Mouse (Mus musculus): Measurements from ENCODE around the gene Gm45799. TPM values are rescaled to one million over a fixed set of nuclear protein-coding genes. Genes with fewer than 3 reads are reported as not detected.

Gene Gm45799
- polyA plus RNA-seq, 1 experiment from 2014 or later: 15.5 TPM

DNA sequence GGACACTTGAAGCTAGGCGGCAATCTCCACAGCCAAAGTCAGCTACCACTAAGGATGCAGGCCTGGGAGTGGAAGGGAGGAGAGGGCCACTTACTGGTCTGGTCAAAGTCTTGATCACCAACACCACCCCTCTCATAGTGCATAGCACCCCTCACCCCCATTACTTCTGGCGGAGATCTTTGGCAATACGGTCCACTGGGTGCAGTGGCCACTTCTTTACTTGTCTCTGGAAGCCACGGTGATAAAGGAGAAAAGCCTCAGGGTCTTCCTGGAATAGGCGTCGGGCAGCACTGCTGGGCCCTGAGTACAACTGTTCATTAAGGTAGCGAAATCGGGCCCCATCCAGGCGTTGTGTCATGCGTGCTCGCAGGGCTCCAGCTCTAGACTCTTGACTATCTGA lies 93.5 kb downstream of the Gm45799 start:
- no peaks in the 10 kb centered on the region for H3K27me3 ChIP-seq (replicated peaks)
- H3K27ac ChIP-seq: no peak overlapping the region
- peaks cover 14% of the 10 kb centered on the region for H3K4me1 ChIP-seq
- WGBS: 96% methylated on average over 11 of the region's 11 CpGs
- no peak for ATAC-seq (ENCODE audit: low FRiP score, low read depth)
- H3K9me3 ChIP-seq: no peaks in the 10 kb centered on the region
- peaks cover 46% of the 10 kb centered on the region for H3K36me3 ChIP-seq
- H3K9ac ChIP-seq: 0 out of 2 replicates have a peak overlapping the region, but pooled peaks have one; percentile 13
- H3K4me2 ChIP-seq (replicated peaks): no peak overlapping the region
- no peak overlapping the region for H3K4me3 ChIP-seq

Other genes with a start within 250 kb of the Gm45799 start
- 40.6 and 41.7 TPM in 2 replicates for gene Fam160a2, start 240.5 kb upstream of the Gm45799 start, polyA plus RNA-seq (2016; fragmentation: Nextera tagmentation; extraction: Ambion mirVana)
- gene Cnga4, start 236.0 kb upstream of the Gm45799 start, polyA plus RNA-seq (2016; fragmentation: Nextera tagmentation; extraction: Ambion mirVana): 0.08 and 0.15 TPM in 2 replicates
- gene Cckbr, start 214.8 kb upstream of the Gm45799 start, polyA plus RNA-seq (2016; fragmentation: Nextera tagmentation; extraction: Ambion mirVana): 0.22 and 0.68 TPM in 2 replicates
- gene Cavin3, start 158.3 kb upstream of the Gm45799 start, polyA plus RNA-seq (2016; fragmentation: Nextera tagmentation; extraction: Ambion mirVana): 29.2 and 29.3 TPM in 2 replicates
- 53.8 and 56.6 TPM in 2 replicates for gene Smpd1, start 86.2 kb upstream of the Gm45799 start, polyA plus RNA-seq (2016; fragmentation: Nextera tagmentation; extraction: Ambion mirVana)
- gene Apbb1, start 58.9 kb upstream of the Gm45799 start, polyA plus RNA-seq (2016; fragmentation: Nextera tagmentation; extraction: Ambion mirVana): 185 TPM in 2 replicates
- gene Hpx, start 40.4 kb upstream of the Gm45799 start, polyA plus RNA-seq (2016; fragmentation: Nextera tagmentation; extraction: Ambion mirVana): 0.23 and 0.38 TPM in 2 replicates
- 64.4 and 74.5 TPM in 2 replicates for gene Trim3, start 7.0 kb upstream of the Gm45799 start, polyA plus RNA-seq (2016; fragmentation: Nextera tagmentation; extraction: Ambion mirVana)
- 140 and 160 TPM in 2 replicates for gene Timm10b, start 496 bp upstream of the Gm45799 start, polyA plus RNA-seq (2016; fragmentation: Nextera tagmentation; extraction: Ambion mirVana)
- 76.9 and 77.5 TPM in 2 replicates for gene Arfip2, start 136 bp upstream of the Gm45799 start, polyA plus RNA-seq (2016; fragmentation: Nextera tagmentation; extraction: Ambion mirVana)
- 1.4 and 1.5 TPM in 2 replicates for gene Dnhd1, start 10.3 kb downstream of the Gm45799 start, polyA plus RNA-seq (2016; fragmentation: Nextera tagmentation; extraction: Ambion mirVana)
- 220 and 230 TPM in 2 replicates for gene Ilk, start 96.0 kb downstream of the Gm45799 start, polyA plus RNA-seq (2016; fragmentation: Nextera tagmentation; extraction: Ambion mirVana)
- 31.4 and 32.3 TPM in 2 replicates for gene Rrp8, start 96.8 kb downstream of the Gm45799 start, polyA plus RNA-seq (2016; fragmentation: Nextera tagmentation; extraction: Ambion mirVana)
- 165 and 171 TPM in 2 replicates for gene Taf10, start 103.8 kb downstream of the Gm45799 start, polyA plus RNA-seq (2016; fragmentation: Nextera tagmentation; extraction: Ambion mirVana)
- gene Tpp1, start 111.7 kb downstream of the Gm45799 start, polyA plus RNA-seq (2016; fragmentation: Nextera tagmentation; extraction: Ambion mirVana): 37.4 and 40.3 TPM in 2 replicates
- gene Dchs1, start 147.1 kb downstream of the Gm45799 start, polyA plus RNA-seq (2016; fragmentation: Nextera tagmentation; extraction: Ambion mirVana): 20.4 and 20.6 TPM in 2 replicates
- gene Mrpl17, start 170.5 kb downstream of the Gm45799 start, polyA plus RNA-seq (2016; fragmentation: Nextera tagmentation; extraction: Ambion mirVana): 219 and 238 TPM in 2 replicates

Measured in neural tube, embryonic 12.5 days (tissue).